Mouse (Mus musculus) cerebellum, adult 2 months (tissue): Measurements from ENCODE around the gene Rps6. TPM values are rescaled to one million over a fixed set of nuclear protein-coding genes. Genes with fewer than 3 reads are reported as not detected.
"Not testable (repeated sequence)": the region's sequence is repeated elsewhere in the genome, so short reads cannot be mapped to it uniquely, and the experiment has no call there.

Experiments
- DNase-seq, 2 experiments: peaks; one replicate each; pipeline ENCODE4 v3.0.0; 2021
- H3K27ac ChIP-seq: fragments of 200-500 bp; 2 replicates; pipeline ENCODE4 v1.5.1; 2012; ENCODE audit warnings: low read length, control low read depth, inconsistent platforms; ENCODE audit not compliant: insufficient read depth
- H3K27me3 ChIP-seq: fragments of 200-500 bp; 2 replicates; pipeline ENCODE4 v1.6.1; 2012; ENCODE audit warnings: inconsistent platforms, mild to moderate bottlenecking, low read length, moderate library complexity; ENCODE audit not compliant: control insufficient read depth, insufficient read depth
- H3K4me1 ChIP-seq: fragments of 200-500 bp; 2 replicates; pipeline ENCODE4 v1.6.1; 2011; ENCODE audit warnings: low read length; ENCODE audit not compliant: control insufficient read depth, insufficient read depth
- H3K4me3 ChIP-seq: fragments of 200-500 bp; replicated peaks from 2 replicates; pipeline ENCODE3; 2011; ENCODE audit warnings: mild to moderate bottlenecking, low read depth, low read length, control low read depth; ENCODE audit not compliant: insufficient read depth
- CTCF ChIP-seq: fragments of 200-500 bp; IDR thresholded peaks from 2 replicates; pipeline ENCODE4 v1.5.1; 2011; ENCODE audit warnings: low read depth, mild to moderate bottlenecking, control low read depth, low read length, moderate library complexity, borderline replicate concordance; ENCODE audit not compliant: insufficient read depth
- POLR2A ChIP-seq: fragments of 200-500 bp; IDR thresholded peaks from 2 replicates; pipeline ENCODE4 v1.6.1; 2011; ENCODE audit warnings: low read length, control low read depth, borderline replicate concordance; ENCODE audit not compliant: insufficient read depth
- WGBS: fragments of 180-500 bp; shearing (Covaris S2); methylation state at CpG from one replicate; pipeline ENCODE4 v1.1.7; 2018; 5-methylcytosine and 5-hydroxymethylcytosine counted together
- polyA plus RNA-seq: library from polyadenylated mRNA; depleted of rRNA; stranded (reverse); fragments of >200 nt; gene quantifications from 2 replicates; pipeline ENCODE4 v1.2.3, GENCODE M21; 2012; rRNA removed

Gene Rps6
- polyA plus RNA-seq, 1 experiment, result 755 TPM

DNA sequence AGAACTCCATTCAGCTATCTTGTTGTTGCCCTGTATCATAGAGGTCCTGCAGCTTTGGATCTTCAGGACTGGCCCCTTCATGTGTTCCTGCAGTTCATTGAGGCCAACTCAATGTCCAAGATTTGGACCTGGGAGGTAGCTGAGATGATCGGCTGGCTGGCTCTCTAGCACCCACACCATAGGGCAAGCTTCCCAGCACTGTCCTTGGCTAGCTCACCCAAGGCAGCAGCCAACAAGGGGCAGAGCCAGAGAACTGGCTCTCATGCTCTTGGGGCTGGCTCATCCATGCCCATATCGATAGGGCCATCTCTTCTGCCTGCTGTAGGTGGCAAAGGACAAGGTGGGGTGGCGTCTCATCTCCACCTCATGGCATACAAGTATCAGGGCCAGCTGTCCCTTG lies 11.8 kb downstream of the Rps6 start:
- DNase-seq, result peak; percentile 40 to 56
- Histone ChIP-seq H3K4me3 (no peak overlapping the region), H3K27me3 (no peaks in the 10 kb centered on the region), H3K4me1 (no peaks in the 10 kb centered on the region), H3K27ac (no peak overlapping the region)
- TF ChIP-seq CTCF (no peak), POLR2A (no peak)
- 16% methylated on average over 3 of the region's 3 CpGs for WGBS

GRCm38 (mm10) chr4:86841141-86841540 lies 16.1 kb downstream of the Rps6 start:
- H3K4me3 ChIP-seq, H3K4me1 ChIP-seq, H3K27ac ChIP-seq, H3K27me3 ChIP-seq, DNase-seq: not testable (repeated sequence)
- 97% methylated on average over 2 of the region's 2 CpGs for WGBS

DNA sequence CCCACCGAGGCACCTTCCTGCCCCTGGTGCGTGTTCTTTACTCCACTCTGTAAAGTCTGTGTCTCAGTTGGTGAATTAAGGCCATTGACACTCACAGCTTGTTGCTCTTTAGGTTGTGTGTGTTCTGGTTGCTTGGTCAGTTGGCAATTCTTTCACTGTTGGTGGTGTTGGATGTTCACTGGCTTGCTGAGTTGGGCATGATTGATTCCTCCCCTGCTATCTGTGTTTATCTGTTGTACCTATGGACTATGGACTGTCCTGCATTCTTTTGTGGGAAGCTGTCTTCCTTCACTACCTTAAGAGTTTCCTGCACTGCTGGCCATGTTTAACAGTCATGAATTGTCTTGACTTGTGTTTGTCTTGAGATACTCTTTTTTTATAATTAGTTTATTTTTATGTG lies 25.3 kb downstream of the Rps6 start:
- no peak for DNase-seq
- 94% methylated on average over 2 of the region's 2 CpGs for WGBS
- no peak for TF ChIP-seq POLR2A
- TF ChIP-seq CTCF, result no peak

GRCm38 (mm10) chr4:86825143-86825542 lies 32.1 kb downstream of the Rps6 start:
- 50% methylated on average over 7 of the region's 7 CpGs for WGBS
- Histone ChIP-seq H3K4me3 (no peak overlapping the region), H3K27ac (no peak overlapping the region), H3K27me3 (no peaks in the 10 kb centered on the region), H3K4me1 (no peaks in the 10 kb centered on the region)
- DNase-seq, result peak in 1 of 2 experiments; percentile 12
- TF ChIP-seq CTCF (no peak), POLR2A (no peak)

More for the DNA sequence above, 25.3 kb downstream of the Rps6 start:
- no peaks in the 10 kb centered on the region for H3K4me1 ChIP-seq
- H3K27me3 ChIP-seq, result no peaks in the 10 kb centered on the region
- H3K27ac ChIP-seq, result no peak overlapping the region
- H3K4me3 ChIP-seq, result no peak overlapping the region

GRCm38 (mm10) chr4:86823169-86823568 lies 34.0 kb downstream of the Rps6 start:
- 86% methylated on average over 2 of the region's 2 CpGs for WGBS
- Histone ChIP-seq H3K27me3 (no peaks in the 10 kb centered on the region), H3K27ac (no peak overlapping the region), H3K4me1 (no peaks in the 10 kb centered on the region), H3K4me3 (no peak overlapping the region)
- DNase-seq, result peak; percentile 10 to 40
- TF ChIP-seq CTCF, result peak; percentile 45; the same call in 1 of the 2 replicates
- TF ChIP-seq POLR2A, result no peak

DNA sequence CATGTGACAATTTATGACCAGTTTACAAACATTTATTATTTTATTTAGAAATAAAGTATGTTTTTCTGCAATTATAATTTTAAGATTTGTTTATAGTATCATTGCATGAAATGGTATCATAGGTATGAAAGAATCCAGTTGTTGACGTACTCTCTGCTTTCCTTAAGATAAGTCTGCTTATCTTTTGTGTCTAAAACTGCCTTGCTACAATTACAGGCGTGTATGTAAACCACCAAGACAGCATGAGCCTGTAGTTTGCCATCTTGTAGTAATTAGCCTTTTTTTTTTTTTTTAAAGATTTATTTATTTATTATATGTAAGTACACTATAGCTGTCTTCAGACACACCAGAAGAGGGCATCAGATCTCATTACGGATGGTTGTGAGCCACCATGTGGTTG lies 42.4 kb downstream of the Rps6 start:
- no peak overlapping the region for H3K4me3 ChIP-seq
- 96% methylated on average over 3 of the region's 3 CpGs for WGBS
- H3K27ac ChIP-seq, result no peak overlapping the region
- no peak for DNase-seq
- TF ChIP-seq CTCF, result no peak
- no peak for TF ChIP-seq POLR2A
- H3K4me1 ChIP-seq, result no peaks in the 10 kb centered on the region
- H3K27me3 ChIP-seq, result no peaks in the 10 kb centered on the region

DNA sequence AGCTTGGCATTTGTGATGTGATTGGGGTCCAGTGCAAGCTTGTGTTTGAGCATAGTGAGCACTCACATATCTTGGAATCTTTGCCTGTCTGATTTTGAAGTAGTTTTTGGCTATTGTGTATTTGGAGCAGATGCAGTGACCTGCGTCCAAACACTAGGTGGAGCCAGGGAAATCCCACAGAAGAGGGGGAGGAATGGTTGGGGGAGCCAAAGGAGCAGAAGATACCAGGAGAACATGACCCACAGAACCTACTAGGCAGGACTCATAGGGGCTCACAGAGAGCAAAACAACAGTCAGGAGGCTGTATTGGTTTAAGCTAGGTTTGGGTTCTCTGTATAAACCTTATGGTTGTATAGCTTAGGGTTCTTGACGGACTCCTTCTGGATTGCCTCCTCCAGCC lies 46.6 kb downstream of the Rps6 start:
- 56% methylated on average over 2 of the region's 2 CpGs for WGBS
- DNase-seq, result peak in 1 of 2 experiments; percentile 15
- Histone ChIP-seq H3K27ac (no peak overlapping the region), H3K27me3 (no peaks in the 10 kb centered on the region), H3K4me1 (no peaks in the 10 kb centered on the region), H3K4me3 (no peak overlapping the region)
- no peak for TF ChIP-seq POLR2A
- TF ChIP-seq CTCF, result peak; percentile 53; the same call in 1 of the 2 replicates

Other genes starting within 250 kb of the Rps6 start
- gene Haus6, start 245.4 kb downstream of the Rps6 start, polyA plus RNA-seq, result 4.4 and 4.8 TPM in 2 replicates
- 25.5 and 26.7 TPM in 2 replicates for gene Plin2, start 187.4 kb downstream of the Rps6 start, polyA plus RNA-seq
- gene Dennd4c, start 108.9 kb downstream of the Rps6 start, polyA plus RNA-seq, result 9.1 and 9.9 TPM in 2 replicates
- 6.2 and 6.7 TPM in 2 replicates for gene Acer2, start 17.0 kb upstream of the Rps6 start, polyA plus RNA-seq